Mouse (Mus musculus) inflammation-experienced regulatory T-cells, adult 6 months (primary cell): ENCODE measurements around the gene Idua. TPM values are rescaled to one million over a fixed set of nuclear protein-coding genes. Genes with fewer than 3 reads are reported as not detected.
"Not testable (repeated sequence)": the region's sequence is repeated elsewhere in the genome, so short reads cannot be mapped to it uniquely, and the experiment has no call there.

Experiments used
- ATAC-seq: one replicate; pipeline ENCODE4 v1.8.0; 2017
- polyA plus RNA-seq, 3 experiments: library from polyadenylated mRNA; unstranded; fragments of 100-300 nt; shearing (Covaris generic); gene quantifications; one replicate each; pipeline ENCODE4 v1.2.1; 2017

Gene Idua
- polyA plus RNA-seq: 10 to 100 TPM; 13.1 to 17.8 (median 13.5) TPM

DNA sequence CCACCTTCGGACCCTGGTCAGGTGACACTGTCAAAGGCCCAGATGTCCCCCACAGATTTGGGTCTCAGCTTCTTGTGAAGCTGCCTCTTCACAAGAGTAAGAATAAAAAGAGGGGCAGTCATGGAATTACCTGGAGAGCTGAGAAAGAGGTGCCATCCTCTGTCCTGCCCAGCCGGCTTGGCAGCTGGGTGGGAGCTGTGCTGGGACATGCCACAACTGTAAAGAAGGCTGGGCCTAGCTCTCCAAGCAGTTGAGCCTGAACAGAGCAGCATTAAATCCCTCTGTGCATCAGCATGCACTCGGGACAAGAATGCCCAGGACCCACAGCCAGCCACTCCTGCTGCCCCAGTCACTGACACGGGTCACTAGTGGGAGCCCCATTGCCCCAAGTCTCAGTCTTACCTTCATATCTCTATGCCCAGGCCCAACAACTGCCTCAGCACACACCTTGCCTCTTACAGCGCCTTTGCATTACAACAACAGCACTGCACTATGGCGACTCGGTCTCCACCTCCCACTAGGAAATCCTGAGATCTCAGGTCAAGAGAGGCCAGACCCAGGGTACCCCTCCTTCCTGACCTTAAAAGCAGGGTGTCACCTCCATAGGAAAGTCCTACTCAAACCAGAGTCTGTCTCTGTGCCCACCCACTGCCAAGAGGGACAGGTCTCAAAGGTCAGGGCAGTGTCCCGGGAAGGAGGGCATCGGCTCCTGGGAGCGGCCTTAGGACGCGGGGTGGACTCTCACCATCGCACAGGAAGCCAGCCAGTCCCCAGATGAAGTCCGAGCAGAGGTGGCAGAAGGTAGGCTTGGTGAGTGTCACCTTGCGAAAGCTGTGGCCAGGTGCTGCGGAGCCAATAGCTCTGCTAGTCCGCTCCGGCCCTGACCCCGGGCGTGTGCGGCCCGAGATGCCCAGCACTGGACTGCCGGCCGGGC, at the start of gene Idua:
Gene Idua (plus strand): TSS at position 634 of the 934 bp plus-strand sequence.
- ATAC-seq: peak; percentile 28

DNA sequence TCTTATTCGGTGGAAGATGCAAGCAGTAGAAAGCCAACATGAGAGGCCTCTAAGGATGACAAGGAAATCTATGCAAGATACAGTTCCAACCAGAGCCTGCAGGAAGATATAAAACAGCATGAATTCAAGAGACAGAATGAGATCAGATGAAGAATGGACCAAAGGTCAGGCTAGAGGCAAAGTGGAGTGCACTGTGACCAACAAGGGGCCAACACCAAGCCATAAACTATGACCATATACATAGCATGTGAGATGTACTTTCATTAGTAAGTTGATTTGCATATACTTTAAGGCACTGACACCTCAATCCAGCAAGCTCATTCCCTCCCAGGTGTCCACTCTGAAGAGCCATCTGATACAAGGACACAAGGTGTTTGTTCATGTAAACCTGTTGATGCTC, 49.7 kb upstream of the Idua start:
- no peak for ATAC-seq

DNA sequence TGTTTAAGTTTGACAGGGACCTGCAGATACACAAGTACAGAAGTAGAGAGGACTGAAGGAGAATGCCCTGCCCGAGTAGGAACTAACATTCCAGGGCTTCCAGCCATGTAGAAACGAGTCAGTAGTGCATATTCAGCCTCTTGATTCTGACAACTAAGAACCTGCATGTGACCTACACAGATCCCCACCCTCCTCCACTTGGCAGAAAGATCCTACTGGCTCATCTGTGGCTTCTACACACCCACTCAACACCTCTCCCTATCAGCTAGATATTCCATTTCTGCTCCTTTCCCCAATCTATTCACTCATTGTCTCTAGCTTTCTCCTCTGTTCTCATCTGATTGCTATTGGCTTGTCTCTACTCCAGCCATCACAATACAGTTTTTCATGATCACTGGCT, 38.3 kb upstream of the Idua start:
- ATAC-seq: no peak

- no peak for ATAC-seq
Measured at GRCm38 (mm10) chr5:108626050-108626660, 34.0 kb upstream of the Idua start.

DNA sequence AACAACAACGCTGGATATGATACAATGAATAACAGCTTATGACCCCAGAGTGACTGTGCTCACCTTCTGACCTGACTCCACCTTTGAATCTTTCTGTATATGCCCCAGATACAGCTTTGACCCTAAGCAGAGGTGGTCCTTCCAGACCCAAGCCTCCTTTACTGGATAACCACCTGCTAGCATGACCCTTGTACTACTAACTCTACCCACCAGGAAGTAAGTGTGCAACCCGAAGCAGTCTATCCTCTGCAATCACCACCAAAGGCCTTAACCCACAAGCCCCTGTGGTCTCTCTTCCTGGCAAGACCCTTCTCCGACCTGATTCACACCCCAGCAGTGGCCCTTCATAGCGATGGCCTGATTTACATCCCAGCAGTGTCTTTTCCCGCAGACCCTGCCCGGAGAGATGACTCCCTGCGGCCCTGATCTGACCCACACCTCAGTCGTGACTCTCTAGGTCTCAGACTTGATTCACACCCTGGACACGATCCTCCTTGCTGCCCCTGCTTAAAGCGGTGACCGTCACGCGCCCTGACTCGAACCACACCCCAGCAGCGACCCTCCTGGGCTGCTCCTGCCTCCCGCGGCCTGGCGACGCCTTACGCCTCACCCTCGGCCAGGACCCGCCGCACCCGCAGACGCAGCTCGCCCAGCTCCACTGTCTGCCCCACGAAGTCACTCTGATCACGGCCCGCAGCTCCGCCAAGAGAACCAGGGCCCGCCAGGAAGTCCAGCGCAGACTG, 31.1 kb upstream of the Idua start:
- peak; percentile 42 for ATAC-seq

- peak; percentile 96 for ATAC-seq
Measured at GRCm38 (mm10) chr5:108629634-108630483, 30.3 kb upstream of the Idua start, which contains the start of the genes Gak and Tmem175. Gene Gak (minus strand): TSS chr5:108629755. Gene Tmem175 (plus strand): TSS chr5:108629770.

DNA sequence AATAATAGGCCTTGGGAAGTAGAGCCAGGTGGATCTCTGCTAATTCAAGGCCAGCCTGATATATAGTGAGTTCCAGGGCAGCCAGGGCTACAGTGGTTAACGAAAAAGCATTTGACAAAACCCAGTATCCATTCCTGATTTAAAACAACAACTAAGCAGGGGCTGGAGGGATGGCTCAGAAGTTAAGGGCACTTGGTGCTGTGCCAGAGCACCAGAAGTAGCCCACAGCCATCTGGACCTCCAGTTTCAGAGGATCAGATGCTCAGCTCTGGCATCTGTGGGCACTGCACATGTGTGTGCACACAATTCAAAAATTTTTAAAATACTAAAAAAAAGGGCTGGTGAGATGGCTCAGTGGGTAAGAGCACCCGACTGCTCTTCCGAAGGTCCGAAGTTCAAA, 26.5 kb upstream of the Idua start:
- ATAC-seq: no peak

- ATAC-seq: not testable (repeated sequence)
Measured at GRCm38 (mm10) chr5:108634088-108634487, 26.0 kb upstream of the Idua start.

GRCm38 (mm10) chr5:108636172-108636571, 24.0 kb upstream of the Idua start:
- no peak for ATAC-seq

- ATAC-seq: no peak
Measured at GRCm38 (mm10) chr5:108643674-108644073, 16.5 kb upstream of the Idua start.

- no peak for ATAC-seq
Measured at GRCm38 (mm10) chr5:108645651-108646342, 14.3 kb upstream of the Idua start.

DNA sequence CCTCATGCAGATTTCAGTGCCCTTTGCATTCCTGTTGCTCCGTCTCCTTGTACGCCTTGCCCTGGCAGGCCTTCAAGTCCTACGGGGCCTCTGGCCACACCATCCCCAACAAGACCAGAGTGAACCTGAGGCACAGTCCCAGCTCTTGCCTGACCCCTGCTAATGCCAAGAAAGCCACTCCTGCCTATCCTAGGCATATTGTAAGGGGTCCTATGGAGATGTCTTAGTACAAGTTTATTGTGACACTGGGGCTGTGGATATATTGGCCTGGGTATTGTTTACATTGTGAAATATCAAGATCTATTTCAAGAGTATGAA, 13.8 kb upstream of the Idua start:
- ATAC-seq: no peak

DNA sequence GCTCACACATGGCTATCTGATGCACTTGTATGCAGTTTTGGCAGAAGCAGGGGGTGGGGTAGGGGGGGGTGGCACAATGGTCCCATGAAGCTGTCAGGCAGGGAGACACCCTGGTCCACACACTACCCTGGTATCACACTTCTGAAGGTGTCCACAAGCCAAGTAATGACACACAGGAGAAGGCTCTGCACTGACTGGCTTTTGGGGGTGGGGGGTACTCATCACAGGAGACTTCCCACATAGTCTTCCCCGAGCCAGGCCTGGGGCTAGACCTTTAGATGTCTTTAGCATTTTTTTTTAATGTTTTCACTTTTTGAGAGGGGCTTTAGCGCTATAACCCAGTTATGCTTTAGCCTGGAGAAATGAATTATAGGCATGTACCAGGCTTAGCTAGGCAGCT, 12.8 kb upstream of the Idua start:
- ATAC-seq: no peak

DNA sequence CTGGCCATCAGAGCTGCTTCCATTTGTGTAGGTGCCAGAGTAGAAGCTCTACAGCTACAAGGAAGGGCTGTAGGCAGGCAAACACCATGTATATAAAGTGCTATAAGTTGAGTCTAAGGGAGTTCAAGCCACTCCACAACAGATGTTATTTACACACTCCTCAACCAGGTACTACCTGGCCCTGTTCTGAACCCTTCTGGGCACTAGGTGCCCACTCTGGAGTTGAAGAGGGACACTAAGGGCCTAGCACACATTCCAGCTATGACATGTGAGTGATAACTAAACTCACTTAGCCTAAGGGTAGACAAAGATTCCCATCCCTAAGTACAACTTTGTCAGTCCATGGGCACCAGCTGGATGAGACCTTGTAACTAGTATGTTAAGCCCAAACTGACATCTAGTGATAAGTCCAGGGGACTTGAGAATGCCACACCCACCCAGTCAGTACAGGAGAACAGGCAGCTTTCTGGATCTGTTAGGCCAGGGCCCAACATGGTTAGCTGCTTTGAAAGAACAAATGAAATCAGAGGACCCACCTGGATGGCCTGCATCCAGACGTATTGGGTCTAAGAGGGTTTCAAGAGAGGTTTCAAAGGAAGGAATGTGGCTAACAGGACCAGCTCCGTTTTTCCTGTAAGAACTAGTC, 12.2 kb upstream of the Idua start:
- ATAC-seq: no peak

- no peak for ATAC-seq
Measured at GRCm38 (mm10) chr5:108648937-108649576, 11.1 kb upstream of the Idua start.

GRCm38 (mm10) chr5:108650341-108650740, 9.8 kb upstream of the Idua start:
- ATAC-seq: no peak

DNA sequence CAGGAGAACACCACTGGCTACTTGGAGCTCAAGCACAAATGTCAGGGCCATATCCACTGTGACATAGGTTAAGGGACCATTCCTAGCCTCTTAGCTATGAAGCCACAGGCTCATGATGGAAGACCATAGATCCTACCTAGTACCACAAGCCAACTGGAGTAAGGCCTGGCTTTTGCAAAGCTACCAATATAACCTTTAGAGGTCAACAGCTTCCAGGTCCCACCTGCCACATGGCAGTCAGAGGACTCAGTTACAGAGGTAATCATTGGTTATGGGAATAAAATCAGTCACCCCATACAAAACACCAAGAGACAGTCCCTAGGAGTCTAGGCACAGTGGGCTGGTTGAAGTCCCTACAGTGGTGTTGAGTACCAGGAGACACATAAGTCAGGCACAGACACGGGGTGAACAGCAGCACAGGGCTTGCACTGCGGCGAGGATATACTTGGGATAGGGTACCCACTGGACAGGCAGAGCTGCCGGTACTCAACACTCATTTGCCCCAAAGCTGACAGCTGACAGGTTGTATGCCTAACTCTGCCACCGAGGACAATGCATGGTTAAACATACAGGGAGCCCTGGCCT, 8.9 kb upstream of the Idua start:
- no peak for ATAC-seq

DNA sequence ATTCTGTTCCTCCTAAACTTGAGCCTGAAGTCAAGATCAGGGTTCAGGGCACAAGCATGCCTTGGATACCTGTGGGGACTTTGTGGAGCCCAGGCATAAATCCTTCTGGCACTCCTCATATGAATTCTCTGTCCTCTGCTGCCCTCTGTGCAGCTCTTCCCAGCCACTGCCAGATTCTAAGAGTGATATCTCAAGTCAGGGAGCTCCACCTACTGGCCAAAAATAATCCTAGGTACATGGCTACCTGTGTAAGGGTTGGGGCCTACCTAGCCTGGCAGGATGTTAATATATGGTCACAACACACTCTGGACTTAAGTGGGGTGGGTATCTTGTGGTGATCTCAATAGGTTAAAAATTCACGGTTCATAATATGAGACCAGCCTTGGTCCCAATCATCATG, 8.3 kb upstream of the Idua start:
- peak; percentile 95 for ATAC-seq

DNA sequence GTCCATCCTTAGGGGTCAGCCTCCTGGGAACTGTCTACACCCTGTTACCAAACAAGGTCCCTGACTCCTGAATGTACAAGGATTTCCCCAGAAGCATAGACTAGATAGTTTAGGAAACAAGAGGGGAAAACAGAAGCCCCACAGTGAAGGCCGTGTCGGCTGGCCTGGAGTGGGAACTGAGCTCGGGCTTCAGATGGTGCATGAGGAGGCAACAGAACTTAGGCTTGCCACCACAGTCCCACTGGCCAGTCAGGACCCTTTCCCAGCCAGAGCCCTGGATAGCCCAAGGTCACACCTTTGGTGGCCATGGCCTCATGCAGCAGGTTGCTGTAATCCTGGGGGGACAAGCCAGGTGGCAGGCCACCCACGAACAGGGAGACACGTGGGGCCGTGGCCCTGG, 6.8 kb upstream of the Idua start:
- no peak for ATAC-seq

- no peak for ATAC-seq
Measured at GRCm38 (mm10) chr5:108654444-108654990, 5.6 kb upstream of the Idua start.
